Mouse (Mus musculus): ENCODE measurements at regions not wholly inside any gene's neighbourhood (a gene's known extent, or its start where the extent isn't known, plus 50 kb on each side); places are given as distances from the start of the nearest gene placed in this dataset.
"Not testable (repeated sequence)": the region's sequence is repeated elsewhere in the genome, so short reads cannot be mapped to it uniquely, and the experiment has no call there.

DNA sequence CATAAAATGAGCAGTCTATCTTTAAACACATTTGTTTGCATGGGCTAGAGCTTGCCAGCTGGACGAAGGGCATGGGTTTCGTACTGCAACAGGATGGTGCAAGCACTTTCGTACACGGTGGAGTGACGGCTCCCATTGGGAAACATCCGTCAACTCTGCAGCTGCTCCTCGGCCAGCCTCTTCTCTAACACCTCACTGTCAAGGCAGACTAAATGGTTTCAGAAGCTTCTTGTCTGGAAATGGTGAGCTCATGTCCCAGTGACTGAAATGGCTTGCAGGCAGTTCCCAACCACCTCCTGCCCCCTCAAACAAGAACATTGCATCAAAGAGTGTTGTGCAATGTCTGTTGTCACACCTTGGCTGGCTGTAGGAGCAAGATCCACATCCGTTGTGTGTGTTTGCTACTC, 163.4 kb downstream of the Trib2 start:
- DNase-seq, result no peak

DNA sequence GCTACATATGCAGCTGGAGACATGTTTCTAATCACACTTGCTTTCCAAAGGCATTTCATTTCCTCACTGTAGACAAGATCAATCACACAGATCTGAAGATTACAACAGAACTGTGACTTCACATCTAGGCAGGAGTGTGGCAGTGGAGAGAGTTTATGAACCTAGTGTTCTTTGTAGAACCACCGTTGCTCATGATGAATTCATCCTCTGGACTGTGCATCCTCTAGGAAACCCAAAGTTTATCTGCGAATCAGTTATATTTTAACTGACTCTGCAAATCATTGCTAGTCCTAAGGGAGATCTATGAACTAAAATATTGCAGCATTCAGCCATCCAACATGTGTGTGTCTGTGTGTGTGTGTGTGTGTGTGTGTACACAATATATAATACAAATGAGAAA, 165.4 kb downstream of the Trib2 start:
- no peak for DNase-seq

DNA sequence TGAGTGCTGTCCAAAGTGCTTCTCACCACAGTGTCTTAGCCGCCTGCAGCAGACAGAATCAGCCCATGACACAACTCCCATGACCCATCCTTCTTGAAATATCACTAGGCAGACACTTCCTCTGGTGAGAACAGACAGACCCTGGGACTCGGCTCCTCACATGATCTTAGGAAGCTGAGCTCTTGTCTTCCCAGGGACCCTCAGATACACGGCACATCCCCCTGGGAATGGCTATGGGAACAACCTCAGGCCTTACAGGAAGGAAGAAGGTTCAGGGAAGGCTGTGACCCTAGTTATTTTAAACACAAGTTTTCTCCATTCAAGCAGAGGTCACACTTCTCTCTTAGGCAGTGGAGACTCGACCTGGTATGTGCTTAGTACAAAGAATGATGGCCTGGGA, 166.8 kb downstream of the Trib2 start:
- DNase-seq, result no peak

DNA sequence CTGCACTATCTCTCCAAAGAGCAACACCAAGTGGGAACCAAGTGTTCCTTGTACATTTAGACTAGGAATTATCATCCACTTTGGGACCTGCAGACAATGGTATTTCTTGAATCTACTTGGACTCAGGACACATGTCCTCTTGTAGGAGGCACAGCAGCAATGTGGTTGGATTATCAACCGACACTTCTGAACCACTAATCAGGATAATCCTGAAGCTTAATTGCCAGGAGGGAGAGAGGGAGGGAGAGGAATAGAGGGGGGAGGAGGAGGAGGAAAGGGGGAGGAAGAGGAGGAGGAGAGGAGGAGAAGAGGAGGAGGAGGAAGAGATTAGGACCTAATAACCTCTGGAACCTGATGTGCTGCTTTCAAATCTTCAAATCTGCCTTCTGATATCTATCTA, 167.5 kb downstream of the Trib2 start:
- DNase-seq, result no peak

DNA sequence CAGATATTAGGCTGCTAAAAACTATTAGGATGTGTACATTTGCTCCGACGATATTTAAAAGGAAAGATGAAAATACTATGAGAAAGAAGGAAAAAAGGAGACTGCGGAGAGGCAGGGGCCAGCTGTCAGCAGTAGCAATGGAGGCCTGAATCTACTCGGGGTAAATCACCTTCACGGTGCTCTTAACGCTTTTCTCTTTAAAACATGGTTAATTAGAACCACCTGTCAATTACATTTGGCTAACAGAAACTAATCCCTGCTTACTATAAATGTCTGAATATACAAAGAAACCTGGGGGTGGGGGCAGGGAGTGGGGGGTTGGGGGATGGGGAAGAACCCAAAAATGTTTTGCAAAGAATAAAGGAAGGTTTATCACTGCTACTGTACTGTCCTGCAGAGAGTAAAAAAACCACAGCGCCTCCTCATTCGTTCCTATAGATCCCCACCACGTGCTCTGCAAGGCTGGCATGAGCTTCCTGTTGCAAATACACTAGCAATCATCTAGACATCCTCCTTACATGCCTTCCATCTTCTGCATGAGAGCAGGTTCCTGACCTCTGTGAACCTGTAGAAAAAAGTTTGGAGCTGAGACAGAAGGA, 172.5 kb downstream of the Trib2 start:
- no peak for DNase-seq

DNA sequence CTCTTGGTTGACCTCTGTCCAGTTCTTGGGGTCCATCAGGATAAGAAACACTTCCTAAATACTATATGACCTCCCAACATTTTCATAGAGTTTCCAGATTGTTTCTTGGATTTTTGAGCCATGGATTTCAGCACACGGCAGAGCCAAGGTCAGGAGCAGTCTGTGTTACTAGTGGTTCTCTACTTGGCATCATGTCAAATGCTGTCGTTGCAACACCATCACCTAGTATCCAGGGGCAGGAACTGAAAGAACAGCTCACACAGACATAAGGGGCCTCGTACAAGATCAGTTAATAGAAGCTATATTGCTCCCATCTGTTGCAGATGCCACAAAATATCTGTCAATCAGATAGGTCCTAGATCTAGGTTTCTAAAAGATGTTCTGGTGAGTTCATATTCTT, 173.1 kb downstream of the Trib2 start:
- no peak for DNase-seq

DNA sequence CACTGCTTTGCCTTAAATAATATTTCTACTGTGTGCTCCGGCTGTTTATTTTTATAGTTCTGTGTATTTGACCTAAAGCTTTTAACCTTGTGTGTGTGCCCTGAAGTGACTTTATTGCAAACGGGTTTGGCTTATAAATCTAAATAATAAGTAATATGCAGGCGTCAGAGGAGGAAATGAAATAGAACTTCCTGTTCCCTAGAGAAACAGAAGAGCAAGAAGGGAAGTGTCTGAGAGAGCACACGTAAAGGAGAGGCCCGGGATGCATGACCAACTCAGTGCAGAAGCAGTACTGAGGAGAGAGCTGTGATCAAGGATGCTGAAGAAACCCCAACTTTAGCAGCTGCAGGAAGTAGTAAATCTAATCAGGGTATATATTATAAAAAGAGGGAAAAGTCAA, 176.4 kb downstream of the Trib2 start:
- DNase-seq, result no peak

DNA sequence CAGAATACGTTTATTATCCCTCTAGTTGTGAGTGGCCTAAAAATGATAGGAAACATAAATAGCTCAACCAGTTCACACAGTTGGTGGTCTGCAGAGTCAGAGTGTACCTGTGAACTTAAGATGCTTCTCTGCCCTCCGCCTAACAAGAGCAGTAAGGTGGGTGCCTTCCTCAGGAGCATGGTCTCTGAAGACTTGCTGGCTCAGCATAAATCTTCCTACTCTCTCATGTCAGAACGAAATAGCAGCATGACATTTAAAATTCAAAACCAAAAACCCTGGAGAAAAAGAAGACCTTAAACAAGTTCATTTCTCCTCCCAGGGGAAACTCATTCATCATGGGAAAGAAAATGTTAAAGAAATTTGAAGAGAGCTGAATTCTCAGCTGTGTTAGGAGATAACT, 186.8 kb downstream of the Trib2 start:
- DNase-seq, result no peak

DNA sequence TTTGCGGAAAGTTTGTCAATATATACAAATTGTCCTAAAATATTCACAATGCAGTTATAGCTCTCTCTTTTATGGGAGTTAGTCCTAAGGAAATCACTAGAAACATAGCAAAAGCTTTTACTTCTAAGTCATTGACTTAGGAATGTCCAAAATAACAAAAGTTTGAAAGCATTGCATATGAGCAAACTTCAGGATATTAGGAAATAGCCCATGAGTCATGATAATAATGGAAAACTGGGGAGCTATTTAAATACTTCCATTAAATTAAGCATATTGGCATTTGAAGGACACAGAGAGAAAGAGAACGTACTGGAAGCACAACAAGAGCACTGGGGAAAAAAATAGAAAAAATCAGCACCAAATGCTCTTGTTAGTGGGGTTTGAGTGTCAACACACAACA, 197.2 kb downstream of the Trib2 start:
- DNase-seq, result no peak

DNA sequence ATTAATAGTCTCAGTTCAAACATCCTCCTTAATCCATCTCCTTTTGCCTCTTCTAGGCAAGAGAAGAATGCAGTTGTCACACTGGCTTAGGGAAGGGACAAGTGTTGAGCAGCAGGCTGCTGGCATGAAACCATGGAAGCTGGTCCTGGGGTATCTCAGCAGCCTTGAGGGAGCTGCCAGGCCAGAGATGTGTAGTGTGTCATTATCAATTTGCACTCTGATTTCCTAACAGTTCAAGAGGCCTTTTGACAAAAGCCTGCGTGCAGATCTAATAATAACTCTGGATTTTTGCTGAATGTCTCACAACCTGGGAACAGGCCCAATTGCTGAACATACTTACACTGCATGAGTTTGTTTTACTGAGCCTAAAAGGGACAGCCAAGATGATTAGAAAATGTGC, 199.4 kb downstream of the Trib2 start:
- peak in 1 of 2 experiments; percentile 19 for DNase-seq

DNA sequence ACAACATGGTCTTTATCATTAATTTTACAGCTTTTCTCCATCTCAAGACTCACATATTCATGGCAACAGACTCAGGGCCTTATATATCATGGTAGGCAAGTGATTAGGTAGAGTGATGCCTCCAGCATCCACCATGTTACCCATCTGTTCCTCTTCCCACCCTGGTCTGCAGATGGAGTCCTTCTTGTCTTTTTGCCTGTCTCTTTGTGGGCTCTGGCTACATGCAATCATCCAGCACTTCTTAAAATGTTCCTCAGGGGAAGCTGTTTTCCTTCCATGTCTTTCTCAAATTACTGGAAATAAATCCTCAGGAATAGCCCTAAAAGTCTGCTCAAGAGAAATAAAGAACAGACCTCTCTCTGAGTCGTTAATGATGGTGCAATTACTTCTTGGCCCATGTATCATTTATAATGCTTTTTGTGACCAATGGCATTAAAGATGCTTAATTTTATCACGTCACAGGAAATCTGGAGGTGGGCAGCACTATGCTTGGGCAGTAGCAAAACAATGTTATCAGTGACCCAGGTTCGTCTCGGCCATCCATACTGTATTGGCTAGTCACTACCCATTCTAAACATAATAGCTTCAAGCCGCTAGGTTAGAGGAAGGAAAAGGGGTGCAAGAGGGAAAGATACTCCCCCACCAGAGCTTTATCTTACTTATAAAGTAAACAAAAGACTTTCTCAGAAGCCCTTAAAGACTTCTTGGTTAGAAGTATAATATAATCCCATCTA, 204.7 kb downstream of the Trib2 start:
- no peak for DNase-seq

DNA sequence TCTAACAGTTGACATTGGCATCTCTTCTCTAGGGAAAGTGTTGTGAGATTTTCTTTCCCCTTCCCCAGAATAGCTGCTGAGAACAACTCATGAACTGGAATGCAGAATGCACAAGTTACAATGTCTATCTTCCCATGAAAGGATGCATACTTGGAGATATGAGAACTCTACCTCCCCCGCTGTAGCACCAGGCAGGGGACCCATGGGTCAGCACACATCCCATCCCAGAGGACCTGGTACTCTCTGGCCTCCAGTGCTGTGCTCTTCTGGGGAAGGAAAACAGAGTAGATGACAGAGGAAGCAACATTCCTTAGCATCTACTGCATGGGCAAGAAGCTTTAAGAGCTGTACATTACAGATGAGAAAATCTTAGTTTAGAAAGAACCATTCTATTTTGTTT, 209.6 kb downstream of the Trib2 start:
- no peak for DNase-seq

DNA sequence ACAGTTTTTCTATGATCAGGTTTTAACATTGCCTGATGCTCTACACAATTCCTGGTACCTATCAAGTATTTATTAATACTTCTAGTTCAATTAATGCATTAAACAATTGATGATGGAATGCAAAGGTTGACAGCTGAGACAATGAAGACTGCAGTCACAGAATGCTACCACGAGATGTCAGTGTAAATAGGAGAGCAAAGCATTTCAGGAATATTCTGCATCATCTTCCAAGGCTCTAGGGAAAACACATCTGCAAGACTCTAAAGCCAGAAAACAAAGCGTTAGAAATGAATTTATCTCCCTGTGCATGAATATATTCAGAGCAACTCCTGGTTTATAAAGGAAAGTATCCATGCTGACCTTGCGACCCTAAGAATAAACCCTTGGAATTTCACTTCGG, 210.6 kb downstream of the Trib2 start:
- DNase-seq, result no peak

DNA sequence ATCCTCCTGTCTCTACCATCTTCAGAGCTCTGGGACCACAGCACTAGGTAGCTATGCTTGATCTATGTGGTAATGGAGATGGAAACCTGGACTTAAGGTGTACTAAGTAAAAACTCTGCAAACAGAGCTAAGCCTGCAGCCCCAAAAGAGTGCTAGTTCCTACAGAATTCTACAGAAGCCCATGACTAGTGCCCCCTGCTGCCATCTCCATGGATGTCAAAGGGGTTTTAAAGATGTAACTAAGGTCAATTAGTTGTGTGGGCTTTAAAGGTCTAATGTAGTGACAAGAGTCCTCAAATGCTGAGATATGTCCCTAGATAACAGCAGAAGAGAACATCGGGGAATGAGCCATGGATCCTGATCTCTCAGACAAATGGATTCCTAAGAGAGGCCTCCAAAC, 212.1 kb downstream of the Trib2 start:
- DNase-seq, result no peak

DNA sequence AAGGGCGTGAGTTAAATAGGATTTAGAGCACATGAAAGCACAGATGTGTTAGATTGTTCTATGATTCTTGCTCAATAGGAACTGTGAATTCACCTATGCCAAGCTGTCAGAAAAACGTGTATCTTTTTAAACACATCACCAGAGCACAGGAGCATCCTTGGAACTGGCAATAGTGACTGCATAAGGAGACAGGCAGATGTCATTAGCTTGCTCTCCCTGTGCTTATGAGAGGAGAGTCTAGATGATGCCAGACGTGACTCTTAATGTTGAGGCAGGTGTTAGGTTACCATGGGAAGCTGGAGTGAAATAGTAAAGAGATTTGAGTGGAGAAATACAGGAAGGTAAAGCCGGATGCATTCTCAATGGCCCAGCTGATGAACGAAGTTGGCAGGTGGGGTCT, 212.8 kb downstream of the Trib2 start:
- DNase-seq, result no peak

DNA sequence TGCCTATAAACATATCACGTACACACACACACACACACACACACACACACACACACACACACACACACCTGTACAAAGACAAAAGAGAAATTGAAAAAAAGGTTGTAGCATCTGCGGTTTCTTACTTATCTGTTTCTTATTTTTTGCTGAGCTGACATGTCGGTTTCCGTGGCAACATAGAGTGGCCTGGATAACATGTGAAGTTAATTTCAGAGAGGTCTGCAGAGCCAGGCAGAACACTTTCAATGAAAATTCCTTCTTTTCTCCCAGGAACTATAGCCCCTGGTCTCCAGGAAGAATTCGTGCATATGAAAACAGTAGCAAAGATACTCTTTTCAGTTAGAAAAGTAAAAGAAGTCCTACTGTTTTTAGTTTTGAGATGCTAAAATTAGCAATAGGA, 213.4 kb downstream of the Trib2 start:
- DNase-seq, result no peak

DNA sequence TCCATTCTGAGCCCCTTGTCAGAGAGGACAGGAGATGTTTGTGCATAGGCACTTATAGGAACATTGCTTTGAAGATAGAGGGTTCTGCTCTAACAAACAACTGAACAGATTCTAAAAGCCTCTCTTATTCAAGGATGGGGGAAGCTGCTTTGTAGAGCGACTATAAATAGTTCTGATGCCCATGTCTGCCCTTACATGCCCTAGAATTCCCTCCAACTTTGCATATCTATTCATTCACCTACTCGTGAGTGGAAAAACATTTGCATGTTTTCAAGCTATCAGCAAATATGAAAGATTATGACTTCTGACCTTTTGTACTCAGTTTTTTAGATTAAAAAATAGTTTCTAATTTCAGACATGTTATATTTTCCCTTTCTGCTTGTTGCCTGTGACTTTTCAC, 222.0 kb downstream of the Trib2 start:
- no peak for DNase-seq

DNA sequence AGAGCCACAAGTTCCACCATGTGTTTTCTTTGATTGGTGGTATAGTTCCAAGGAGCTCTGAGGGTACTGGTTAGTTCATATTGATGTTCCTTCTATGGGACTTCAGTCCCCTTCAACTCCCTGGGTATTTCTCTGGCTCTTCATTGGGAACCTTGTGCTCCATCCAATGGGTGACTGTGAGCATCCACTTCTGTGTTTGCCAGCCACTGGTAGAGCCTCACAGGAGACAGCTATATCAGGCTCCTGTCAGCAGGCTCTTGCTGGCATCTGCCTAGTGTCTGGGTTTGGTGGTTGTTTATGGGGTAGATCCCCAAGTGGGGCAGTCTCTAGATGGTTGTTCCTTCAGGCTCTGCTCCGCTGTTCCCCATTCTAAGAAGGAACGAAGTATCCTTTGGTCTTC, 228.9 kb downstream of the Trib2 start:
- not testable (repeated sequence) for DNase-seq

DNA sequence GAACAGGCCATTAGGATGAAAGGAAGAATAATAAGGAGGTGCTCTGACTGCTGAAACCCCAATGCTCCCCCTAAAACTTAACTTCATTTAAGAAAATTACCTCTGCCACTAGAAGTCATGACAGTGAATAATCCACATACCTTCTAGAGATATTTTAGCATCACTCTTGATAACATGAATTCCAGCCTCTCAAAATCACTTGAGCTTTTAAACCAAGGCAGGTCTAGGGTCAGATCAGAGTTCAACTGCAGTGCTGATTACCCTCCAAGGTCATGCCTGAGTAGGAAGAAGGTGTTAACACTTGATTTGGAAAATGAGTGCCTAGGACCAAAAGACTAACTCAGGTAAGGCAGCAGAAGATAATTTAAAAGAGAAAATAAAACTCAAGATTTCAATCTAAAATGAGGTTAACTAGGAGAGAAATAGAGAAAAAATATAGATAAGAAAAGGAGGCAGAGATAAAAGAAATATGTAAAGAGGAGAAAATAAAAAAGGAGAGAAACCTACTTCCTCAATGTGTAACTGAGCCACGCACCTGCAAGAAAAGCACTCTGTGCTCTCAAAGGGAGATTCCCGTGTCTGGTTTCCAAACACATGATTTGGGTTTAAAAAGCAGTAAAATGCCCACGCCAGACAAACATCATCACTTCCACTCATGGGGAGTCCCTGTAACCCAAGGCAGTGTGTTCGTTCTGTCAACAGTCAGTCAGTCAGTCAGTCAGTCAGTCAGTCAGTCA, 229.8 kb downstream of the Trib2 start:
- no peak for DNase-seq

DNA sequence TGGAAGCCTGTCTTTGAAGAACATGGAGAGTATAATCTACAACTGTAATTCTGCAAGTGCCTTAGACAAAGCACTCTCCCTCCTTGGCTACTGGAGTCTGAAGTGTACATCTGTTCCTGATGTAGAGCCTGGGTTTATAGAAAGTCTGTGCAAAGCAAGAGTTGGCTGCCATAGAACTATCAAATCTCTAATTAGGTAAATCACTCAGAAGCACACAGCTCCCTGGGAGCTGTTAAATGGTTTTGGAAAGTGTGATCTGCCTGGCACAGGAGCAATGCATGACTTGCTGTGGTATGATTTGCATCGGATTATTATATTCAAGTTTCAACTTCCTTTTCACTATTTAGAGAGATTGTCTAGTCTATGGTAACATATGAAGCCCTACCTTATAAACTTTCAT, 230.9 kb downstream of the Trib2 start:
- DNase-seq, result no peak

DNA sequence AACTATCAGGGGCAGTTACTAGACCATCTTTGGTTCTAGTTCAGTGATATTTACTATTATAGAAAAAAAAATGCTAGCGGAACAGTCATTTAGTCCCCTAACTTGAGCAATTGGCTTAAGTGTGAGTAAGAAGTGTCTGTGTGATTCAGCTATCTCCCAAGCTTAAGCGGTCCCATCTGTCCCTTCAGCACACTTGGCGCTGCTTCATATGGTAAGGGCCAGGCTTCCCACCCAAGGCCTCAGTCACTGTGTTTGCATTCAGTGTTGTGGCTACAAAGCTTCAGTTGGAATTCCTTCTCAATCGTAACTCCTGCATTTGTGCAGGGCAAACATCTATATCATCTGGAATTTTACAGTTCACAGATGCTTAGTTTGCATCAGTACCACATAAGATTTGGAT, 232.0 kb downstream of the Trib2 start:
- no peak for DNase-seq

DNA sequence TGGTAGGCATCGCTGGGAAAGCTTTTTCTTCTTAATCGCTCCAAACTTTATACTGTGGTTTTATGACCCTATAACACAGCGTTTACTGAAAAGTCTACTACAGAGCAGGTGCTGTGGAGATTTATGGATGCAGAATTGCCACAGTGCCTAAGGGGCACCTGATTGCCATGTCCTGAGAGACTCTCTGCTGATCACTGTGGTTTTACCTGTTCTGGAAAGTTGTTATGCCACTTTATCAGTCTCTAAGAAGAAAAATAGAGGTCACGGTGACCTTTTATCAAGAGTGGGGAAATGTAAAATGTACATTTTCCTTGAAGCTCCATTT, 250.0 kb downstream of the Trib2 start:
- no peak for DNase-seq

DNA sequence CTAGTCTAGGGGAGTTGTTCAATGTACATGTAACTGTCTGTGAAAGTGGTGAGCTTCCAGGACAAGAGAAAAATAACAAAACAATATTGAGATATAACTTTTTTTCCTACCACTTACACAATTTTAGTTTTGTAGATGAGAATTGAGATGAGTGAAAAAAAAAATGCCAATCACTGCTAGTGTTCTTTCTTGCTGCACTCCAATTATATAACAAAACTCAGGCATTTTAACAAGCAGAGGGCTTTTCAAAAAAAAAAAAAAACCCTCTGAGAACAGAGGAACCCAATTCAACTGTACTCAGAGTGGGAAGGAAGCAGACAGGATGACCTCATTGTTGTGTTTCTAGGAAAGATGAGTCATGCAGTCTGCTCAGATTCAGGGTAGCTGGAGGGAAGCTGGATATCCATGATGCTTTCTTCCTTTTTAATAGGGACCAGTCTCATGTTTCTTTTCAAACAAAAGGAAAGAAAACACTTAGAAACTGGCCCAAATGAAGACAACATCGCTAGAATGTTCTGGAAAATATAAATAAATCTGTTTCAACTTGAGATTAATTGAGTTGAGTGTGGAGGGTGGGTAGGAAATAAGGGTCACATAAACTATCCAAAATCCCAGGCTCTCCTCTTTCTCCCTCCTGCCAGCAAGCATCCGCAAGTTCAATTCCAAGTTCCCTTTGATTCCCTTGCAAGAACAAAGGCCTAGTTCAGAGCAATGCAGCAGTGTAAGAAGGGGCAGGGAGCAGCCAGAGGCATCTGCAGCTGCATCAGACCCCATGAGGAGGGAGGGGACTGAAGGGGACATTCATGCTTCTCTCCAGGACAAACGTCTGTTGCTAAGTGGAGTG, 250.6 kb downstream of the Trib2 start:
- DNase-seq, result no peak

DNA sequence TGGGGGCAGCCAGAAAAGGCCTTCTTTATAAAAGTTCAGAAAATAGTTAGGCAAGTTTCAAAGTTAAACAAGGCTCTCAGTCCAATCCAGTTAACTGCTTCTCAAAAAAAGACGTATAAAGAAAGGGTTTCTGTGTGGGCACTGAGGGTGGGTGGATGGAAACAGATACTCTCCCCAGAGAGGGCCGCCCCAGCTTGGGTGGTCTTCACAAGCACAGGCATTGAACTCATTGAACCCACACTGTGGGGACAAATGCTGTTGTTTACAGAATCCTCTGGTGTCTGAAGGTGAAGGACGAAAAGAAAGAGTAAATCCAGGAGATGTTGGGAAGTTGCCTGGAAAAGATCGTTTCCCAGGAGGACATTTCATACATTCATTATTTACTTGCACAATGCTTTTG, 253.9 kb downstream of the Trib2 start:
- DNase-seq, result no peak
